Mouse (Mus musculus): ENCODE results near the gene Lrrc47. TPM values are rescaled to one million over a fixed set of nuclear protein-coding genes. Genes with fewer than 3 reads are reported as not detected.

Gene Lrrc47
- total and polyA plus RNA-seq, 3 experiments, result 16.7 to 98.0 (median 35.0) TPM

DNA sequence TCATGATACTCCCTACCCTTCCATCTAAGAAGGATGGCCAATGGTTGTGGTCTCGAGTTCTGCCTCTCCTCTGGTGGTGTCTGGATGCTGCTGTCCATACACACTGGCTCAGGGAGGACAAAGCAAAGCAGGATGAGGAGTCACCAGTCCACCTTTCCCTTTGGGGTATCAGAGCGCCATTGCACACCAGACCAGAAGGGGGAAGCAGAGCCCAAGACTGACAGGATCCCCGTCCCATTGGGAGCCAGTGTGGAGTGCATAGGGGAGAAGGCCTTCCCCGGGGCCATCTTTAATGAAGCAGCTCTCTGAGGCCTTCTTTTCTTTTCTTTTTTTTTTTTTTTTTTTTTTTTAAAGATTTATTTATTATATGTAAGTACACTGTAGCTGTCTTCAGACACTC lies 41.5 kb downstream of the Lrrc47 start:
- Histone ChIP-seq H3K4me1 (ENCODE audit: control insufficient read depth in 1 of 2, insufficient read depth in 2 of 2) (no peaks in the 10 kb centered on the region; a peak in 1 of 4 replicates), H3K4me2 (ENCODE audit: insufficient read depth, low read depth, poor library complexity, severe bottlenecking) (no peak overlapping the region), H3K9me3 (replicated peaks; ENCODE audit: low read length) (no peaks in the 10 kb centered on the region), H3K36me3 (replicated peaks in 1 of 2; ENCODE audit: control insufficient read depth in 1 of 2, insufficient read depth in 1 of 2, low read length in 1 of 2) (peaks cover 21 to 26% of the 10 kb centered on the region in 2 experiments), H3K4me3 (replicated peaks in 1 of 3; ENCODE audit: low read depth in 2 of 3, low read length in 2 of 3, poor library complexity in 1 of 3) (no peak overlapping the region), H3K79me2 (replicated peaks; ENCODE audit: control insufficient read depth, extremely low read depth, insufficient read depth, poor library complexity, severe bottlenecking) (no peaks in the 10 kb centered on the region), H3K27ac (ENCODE audit: insufficient read depth, low read depth) (no peak overlapping the region), H3K9ac (ENCODE audit: insufficient read depth, low read depth) (no peak overlapping the region), H3K27me3 (replicated peaks) (peaks cover 3% of the 10 kb centered on the region)
- dilution Hi-C loops (cut with MboI; ENCODE audit: extremely low pct_ligation_motif_present, extremely low pct_unique_long_range_greater_than_20kb, low sequenced_read_pairs), result no loop called here
- DNase-seq (ENCODE audit: extremely low read depth), result peak; percentile 39
- TF ChIP-seq CTCF (conservative IDR thresholded peaks at IDR 0.05 in 1 of 2, IDR thresholded peaks at IDR 0.05 in 1 of 2; ENCODE audit: low read depth in 2 of 2, low read length in 2 of 2) (peak in 1 of 2 experiments; percentile 71; a peak in 2 of 4 replicates), MEF2A (IDR thresholded peaks at IDR 0.05; ENCODE audit: borderline replicate concordance, low read depth, low read length) (no peak), UBTF (IDR thresholded peaks at IDR 0.05; ENCODE audit: low read depth, low read length) (no peak), ETS1 (conservative IDR thresholded peaks at IDR 0.05; ENCODE audit: low read depth, low read length) (no peak), RAD21 (IDR thresholded peaks at IDR 0.05; ENCODE audit: low read depth, low read length) (peak; percentile 63), IRF4 (IDR thresholded peaks at IDR 0.05; ENCODE audit: low read depth, low read length) (no peak), SMC3 (IDR thresholded peaks at IDR 0.05; ENCODE audit: low read depth, low read length) (peak; percentile 55)
- in situ Hi-C loops (cut with MboI; ENCODE audit: low pct_ligation_motif_present, low pct_unique_long_range_greater_than_20kb, low sequenced_read_pairs), result no loop called here

DNA sequence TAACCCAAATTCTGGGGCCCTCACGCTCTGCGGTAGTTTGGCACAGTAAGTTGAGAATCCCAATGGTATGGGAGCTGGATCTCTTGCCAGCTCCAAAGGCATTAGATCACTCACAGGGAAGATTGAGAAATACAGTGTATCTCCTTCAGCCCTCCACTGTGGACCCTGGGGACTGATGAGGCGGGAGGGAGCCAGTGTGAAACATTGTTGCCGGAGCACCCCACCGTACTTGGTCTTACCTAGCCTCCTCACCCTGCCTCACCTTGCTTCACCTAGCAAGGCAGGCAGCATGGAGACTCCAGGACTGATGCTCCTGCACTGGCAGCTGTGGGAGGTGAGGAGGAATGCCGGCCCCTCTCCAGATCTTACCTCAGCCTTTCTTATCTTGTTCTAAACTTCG lies 44.0 kb downstream of the Lrrc47 start:
- TF ChIP-seq NRF1 (IDR thresholded peaks at IDR 0.05; ENCODE audit: low read depth, low read length) (no peak), USF1 (IDR thresholded peaks at IDR 0.05; ENCODE audit: low read depth, low read length) (no peak), IRF4 (IDR thresholded peaks at IDR 0.05; ENCODE audit: low read depth, low read length) (no peak), TBP (conservative IDR thresholded peaks at IDR 0.05; ENCODE audit: low read depth, low read length) (no peak), MXI1 (IDR thresholded peaks at IDR 0.05; ENCODE audit: low read depth, low read length) (no peak), ETS1 (conservative IDR thresholded peaks at IDR 0.05; ENCODE audit: low read depth, low read length) (no peak), POLR2A (IDR thresholded peaks at IDR 0.05; ENCODE audit: low read depth, low read length) (no peak), EP300 (IDR thresholded peaks at IDR 0.05; ENCODE audit: low read length) (no peak), RCOR1 (conservative IDR thresholded peaks at IDR 0.05; ENCODE audit: low read depth, low read length) (no peak), BHLHE40 (IDR thresholded peaks at IDR 0.05; ENCODE audit: low read depth, low read length) (no peak), USF2 (conservative IDR thresholded peaks at IDR 0.05; ENCODE audit: low read depth, low read length) (no peak), CHD1 (IDR thresholded peaks at IDR 0.05; ENCODE audit: low read depth, low read length) (no peak)
- Histone ChIP-seq H3K27ac (ENCODE audit: insufficient read depth, low read depth) (no peak overlapping the region), H3K79me2 (replicated peaks; ENCODE audit: control insufficient read depth, extremely low read depth, insufficient read depth, poor library complexity, severe bottlenecking) (no peaks in the 10 kb centered on the region), H3K4me1 (ENCODE audit: control insufficient read depth in 1 of 2, insufficient read depth in 2 of 2) (no peaks in the 10 kb centered on the region; a peak in 1 of 4 replicates), H3K4me2 (ENCODE audit: insufficient read depth, low read depth, poor library complexity, severe bottlenecking) (no peak overlapping the region), H3K9ac (ENCODE audit: insufficient read depth, low read depth) (no peak overlapping the region), H3K36me3 (replicated peaks in 1 of 2; ENCODE audit: control insufficient read depth in 1 of 2, insufficient read depth in 1 of 2, low read length in 1 of 2) (peaks cover 44 to 49% of the 10 kb centered on the region in 2 experiments), H3K27me3 (replicated peaks) (no peaks in the 10 kb centered on the region), H3K4me3 (replicated peaks in 1 of 3; ENCODE audit: low read depth in 2 of 3, low read length in 2 of 3, poor library complexity in 1 of 3) (no peak overlapping the region), H3K9me3 (replicated peaks; ENCODE audit: low read length) (no peaks in the 10 kb centered on the region)
- dilution Hi-C loops (cut with MboI; ENCODE audit: extremely low pct_ligation_motif_present, extremely low pct_unique_long_range_greater_than_20kb, low sequenced_read_pairs) (no loop called here), in situ Hi-C loops (cut with MboI; ENCODE audit: low pct_ligation_motif_present, low pct_unique_long_range_greater_than_20kb, low sequenced_read_pairs) (no loop called here)
- no peak for DNase-seq (ENCODE audit: extremely low read depth)
